Mouse (Mus musculus): ENCODE measurements around the gene Mrps18c. TPM values are rescaled to one million over a fixed set of nuclear protein-coding genes. Genes with fewer than 3 reads are reported as not detected.

Mrps18c gene
- polyA plus RNA-seq (2016; fragmentation: Nextera tagmentation; extraction: Ambion mirVana): 198 and 208 TPM in 2 replicates

- peak; percentile 95 for DNase-seq (ENCODE audit: low spot score)
- H3K27ac ChIP-seq: peak within 1 kb of the TSS; percentile 90
- peak within 1 kb of the TSS; percentile 87 for H3K4me3 ChIP-seq
- H3K4me1 ChIP-seq (replicated peaks): peaks cover 21% of the 10 kb centered on the region
- WGBS: under 1% methylated on average over 67 of the region's 67 CpGs
- no peaks in the 10 kb centered on the region for H3K27me3 ChIP-seq (ENCODE audit: insufficient read depth, poor library complexity, severe bottlenecking)
- H3K9me3 ChIP-seq: no peaks in the 10 kb centered on the region
- peaks cover 46% of the 10 kb centered on the region for H3K36me3 ChIP-seq
Measured at GRCm38 (mm10) chr5:100798165-100798860, at the start of gene Mrps18c, which contains the start of gene Helq. Mrps18c (plus strand) TSS chr5:100798627. Helq (minus strand) TSS chr5:100798598.

- no peaks in the 10 kb centered on the region for H3K36me3 ChIP-seq
- WGBS: 85% methylated on average over 10 of the region's 10 CpGs
- no peaks in the 10 kb centered on the region for H3K27me3 ChIP-seq (ENCODE audit: insufficient read depth, poor library complexity, severe bottlenecking)
- peak overlapping the region; percentile 56; the same call in 1 of the 2 replicates for H3K27ac ChIP-seq
- no peaks in the 10 kb centered on the region for H3K9me3 ChIP-seq
- H3K4me3 ChIP-seq: no peak overlapping the region
- DNase-seq (ENCODE audit: low spot score): no peak
- peaks cover 22% of the 10 kb centered on the region for H3K4me1 ChIP-seq (replicated peaks)
Measured at GRCm38 (mm10) chr5:100750617-100751255, 47.7 kb upstream of the Mrps18c start.

- Histone ChIP-seq H3K36me3 (no peaks in the 10 kb centered on the region), H3K4me3 (no peak overlapping the region), H3K4me1 (replicated peaks) (peaks cover 22% of the 10 kb centered on the region), H3K27me3 (ENCODE audit: insufficient read depth, poor library complexity, severe bottlenecking) (no peaks in the 10 kb centered on the region), H3K9me3 (no peaks in the 10 kb centered on the region), H3K27ac (peak overlapping the region; percentile 56; the same call in 1 of the 2 replicates)
- WGBS: 69% methylated on average over 4 of the region's 4 CpGs
- peak; percentile 5 for DNase-seq (ENCODE audit: low spot score)
Measured at GRCm38 (mm10) chr5:100751655-100752054, 46.8 kb upstream of the Mrps18c start.

DNA sequence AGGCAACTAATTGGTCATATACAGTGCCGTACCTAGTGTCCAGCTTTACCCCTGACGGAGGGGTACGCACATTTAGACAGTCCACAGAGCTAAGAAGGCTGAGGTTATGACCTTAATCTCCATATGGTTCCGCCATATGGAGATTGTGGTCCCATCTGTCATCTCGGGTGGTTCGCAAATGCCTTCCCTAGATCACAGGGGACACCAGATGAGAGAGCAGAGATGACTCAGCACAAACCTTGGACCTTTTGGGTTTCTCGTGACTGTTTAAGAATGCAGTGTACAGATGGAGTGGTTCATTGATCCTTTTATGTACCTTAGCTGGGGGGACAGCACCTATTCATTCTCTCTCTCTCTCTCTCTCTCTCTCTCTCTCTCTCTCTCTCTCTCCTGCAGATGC lies 45.0 kb upstream of the Mrps18c start:
- Histone ChIP-seq H3K9me3 (peaks cover 4% of the 10 kb centered on the region; the same call in 1 of the 2 replicates), H3K4me1 (replicated peaks) (peaks cover 22% of the 10 kb centered on the region), H3K36me3 (no peaks in the 10 kb centered on the region), H3K4me3 (no peak overlapping the region), H3K27ac (0 out of 2 replicates have a peak overlapping the region, but pooled peaks have one; percentile 35), H3K27me3 (ENCODE audit: insufficient read depth, poor library complexity, severe bottlenecking) (no peaks in the 10 kb centered on the region)
- DNase-seq (ENCODE audit: low spot score): peak; percentile 48
- WGBS: 59% methylated on average over 7 of the region's 7 CpGs

GRCm38 (mm10) chr5:100758121-100758520 lies 40.3 kb upstream of the Mrps18c start:
- H3K27ac ChIP-seq: no peak overlapping the region
- no peak for DNase-seq (ENCODE audit: low spot score)
- 95% methylated on average over 5 of the region's 5 CpGs for WGBS

DNA sequence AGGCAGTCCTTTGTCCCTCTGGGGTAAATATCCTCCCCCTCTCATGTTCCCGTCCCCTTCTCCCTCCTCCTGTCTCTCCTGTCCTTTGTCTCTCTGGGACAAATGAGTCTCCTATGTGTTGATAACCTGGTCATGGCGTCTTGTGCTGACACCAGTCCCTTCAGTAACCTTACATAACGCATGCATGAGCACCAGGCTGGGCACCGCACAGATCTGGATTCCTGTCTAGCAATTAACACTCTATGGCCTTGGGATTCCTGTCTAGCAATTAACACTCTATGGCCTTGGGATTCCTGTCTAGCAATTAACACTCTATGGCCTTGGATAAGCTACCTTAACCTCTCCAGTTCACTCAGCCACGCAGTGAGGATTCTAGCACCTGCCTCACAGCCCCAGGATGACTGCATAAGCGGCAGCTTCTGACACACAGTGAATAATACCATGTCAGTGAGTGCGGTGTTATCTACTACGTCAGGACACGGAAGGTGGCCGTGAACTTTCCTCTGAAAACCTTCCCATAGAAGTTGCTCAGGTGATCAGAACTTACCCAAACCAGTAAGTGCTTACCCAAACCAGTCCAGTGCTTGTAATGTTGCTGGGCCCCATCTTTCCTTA lies 38.3 kb upstream of the Mrps18c start:
- H3K4me1 ChIP-seq (replicated peaks): no peaks in the 10 kb centered on the region
- H3K27ac ChIP-seq: no peak overlapping the region
- H3K27me3 ChIP-seq (ENCODE audit: insufficient read depth, poor library complexity, severe bottlenecking): no peaks in the 10 kb centered on the region
- WGBS: 87% methylated on average over 10 of the region's 10 CpGs
- H3K4me3 ChIP-seq: no peak overlapping the region
- DNase-seq (ENCODE audit: low spot score): no peak
- peaks cover 52% of the 10 kb centered on the region for H3K36me3 ChIP-seq
- peaks cover 4% of the 10 kb centered on the region; the same call in 1 of the 2 replicates for H3K9me3 ChIP-seq

More at GRCm38 (mm10) chr5:100758121-100758520, 40.3 kb upstream of the Mrps18c start:
- Histone ChIP-seq H3K4me3 (no peak overlapping the region), H3K4me1 (replicated peaks) (peaks cover 8% of the 10 kb centered on the region), H3K27me3 (ENCODE audit: insufficient read depth, poor library complexity, severe bottlenecking) (no peaks in the 10 kb centered on the region), H3K9me3 (peaks cover 4% of the 10 kb centered on the region; the same call in 1 of the 2 replicates), H3K36me3 (peaks cover 32% of the 10 kb centered on the region)

DNA sequence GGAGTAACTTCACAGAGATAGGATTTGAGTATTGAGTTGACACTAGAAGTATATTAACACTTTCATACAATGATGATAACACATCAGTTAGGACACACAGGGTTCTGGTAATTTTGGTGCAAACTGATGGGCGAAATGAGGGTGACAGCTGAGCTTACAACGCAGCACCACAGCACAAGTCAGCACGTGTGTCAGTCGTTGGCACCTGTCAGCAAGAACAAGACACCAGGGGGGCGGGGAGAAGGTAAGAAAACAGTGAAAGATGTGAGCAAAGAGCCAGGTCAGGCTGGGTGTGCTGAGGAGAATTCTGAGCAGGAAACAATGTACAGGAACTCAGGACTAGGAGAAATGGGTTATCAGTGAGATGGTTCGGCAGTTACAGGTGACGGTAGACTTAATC lies 36.7 kb upstream of the Mrps18c start:
- Histone ChIP-seq H3K4me1 (replicated peaks) (no peaks in the 10 kb centered on the region), H3K27me3 (ENCODE audit: insufficient read depth, poor library complexity, severe bottlenecking) (no peaks in the 10 kb centered on the region), H3K9me3 (peaks cover 4% of the 10 kb centered on the region; the same call in 1 of the 2 replicates), H3K36me3 (peaks cover 68% of the 10 kb centered on the region), H3K4me3 (no peak overlapping the region), H3K27ac (no peak overlapping the region)
- WGBS: 92% methylated on average over 7 of the region's 7 CpGs
- DNase-seq (ENCODE audit: low spot score): no peak

DNA sequence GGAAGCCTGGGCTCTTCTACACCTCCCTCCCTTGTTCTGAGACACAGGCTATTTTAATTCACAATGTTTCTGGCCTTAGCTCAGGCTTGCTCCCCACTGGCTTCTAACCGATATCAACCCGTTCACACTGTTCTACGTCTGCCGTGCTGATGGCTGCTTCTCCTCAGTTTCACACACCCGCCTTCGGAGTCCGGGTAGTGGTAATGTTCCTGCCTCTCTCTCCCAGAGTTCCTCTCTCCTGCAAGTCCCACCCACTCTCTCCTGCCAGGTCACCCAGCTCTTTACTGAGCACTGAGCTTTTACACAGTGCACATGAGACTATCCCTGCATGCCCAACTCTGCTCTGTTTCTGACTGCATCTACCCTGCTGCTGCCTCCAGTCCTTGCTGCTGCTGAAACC lies 32.4 kb upstream of the Mrps18c start:
- Histone ChIP-seq H3K9me3 (no peaks in the 10 kb centered on the region), H3K36me3 (peaks cover 97% of the 10 kb centered on the region), H3K4me1 (replicated peaks) (no peaks in the 10 kb centered on the region), H3K27me3 (ENCODE audit: insufficient read depth, poor library complexity, severe bottlenecking) (no peaks in the 10 kb centered on the region), H3K4me3 (no peak overlapping the region), H3K27ac (no peak overlapping the region)
- DNase-seq (ENCODE audit: low spot score): no peak
- 96% methylated on average over 7 of the region's 7 CpGs for WGBS

DNA sequence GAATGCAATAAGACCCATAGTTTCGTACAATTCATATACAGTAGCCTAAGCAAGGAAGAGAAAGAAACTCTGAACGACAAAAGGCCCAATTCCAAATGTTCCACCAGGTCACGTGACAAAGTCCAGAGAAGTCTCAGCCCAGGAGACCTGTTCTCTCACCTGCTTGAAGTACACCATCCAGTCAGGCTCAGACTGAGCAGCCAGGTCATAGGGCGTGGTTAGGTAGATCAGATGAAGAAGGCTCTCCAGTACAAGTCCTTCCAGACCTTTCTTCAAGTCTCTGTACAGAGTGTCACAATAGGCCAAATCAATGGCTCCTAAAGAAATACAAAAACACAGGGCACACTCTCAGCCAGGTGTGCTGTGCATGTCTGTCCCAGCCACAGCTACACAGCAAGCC lies 26.9 kb upstream of the Mrps18c start:
- Histone ChIP-seq H3K27me3 (ENCODE audit: insufficient read depth, poor library complexity, severe bottlenecking) (no peaks in the 10 kb centered on the region), H3K36me3 (peaks cover 96% of the 10 kb centered on the region), H3K4me1 (replicated peaks) (no peaks in the 10 kb centered on the region), H3K27ac (no peak overlapping the region), H3K9me3 (no peaks in the 10 kb centered on the region), H3K4me3 (no peak overlapping the region)
- 94% methylated on average over 4 of the region's 4 CpGs for WGBS
- DNase-seq (ENCODE audit: low spot score): no peak

GRCm38 (mm10) chr5:100775778-100776404 lies 22.5 kb upstream of the Mrps18c start:
- Histone ChIP-seq H3K36me3 (peaks cover 93% of the 10 kb centered on the region), H3K4me3 (no peak overlapping the region), H3K9me3 (no peaks in the 10 kb centered on the region), H3K4me1 (replicated peaks) (no peaks in the 10 kb centered on the region), H3K27ac (no peak overlapping the region), H3K27me3 (ENCODE audit: insufficient read depth, poor library complexity, severe bottlenecking) (no peaks in the 10 kb centered on the region)
- no peak for DNase-seq (ENCODE audit: low spot score)
- WGBS: 92% methylated on average over 13 of the region's 13 CpGs

DNA sequence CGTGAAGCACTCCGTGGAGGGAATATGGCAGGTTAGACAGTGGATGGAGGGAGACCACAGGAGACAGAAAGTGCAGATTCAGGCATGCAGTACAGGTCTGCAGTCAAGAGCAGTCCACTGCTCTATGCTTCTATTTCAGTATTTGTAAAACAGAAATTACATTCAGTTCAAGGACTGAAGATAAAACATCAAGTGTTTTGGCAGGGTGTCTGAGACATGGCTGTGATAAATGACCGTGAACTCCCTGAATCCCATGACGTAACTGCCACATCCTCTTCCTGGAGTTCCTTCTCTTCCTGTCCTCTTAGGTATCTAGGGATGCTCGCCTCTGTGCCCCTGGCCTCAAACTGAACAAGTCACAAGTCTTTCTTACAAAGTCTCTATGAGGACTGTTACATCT lies 21.5 kb upstream of the Mrps18c start:
- H3K36me3 ChIP-seq: peaks cover 93% of the 10 kb centered on the region
- no peak overlapping the region for H3K27ac ChIP-seq
- H3K9me3 ChIP-seq: no peaks in the 10 kb centered on the region
- no peaks in the 10 kb centered on the region for H3K4me1 ChIP-seq (replicated peaks)
- H3K4me3 ChIP-seq: no peak overlapping the region
- H3K27me3 ChIP-seq (ENCODE audit: insufficient read depth, poor library complexity, severe bottlenecking): no peaks in the 10 kb centered on the region
- DNase-seq (ENCODE audit: low spot score): no peak
- WGBS: 93% methylated on average over 5 of the region's 5 CpGs

GRCm38 (mm10) chr5:100779002-100779401 lies 19.4 kb upstream of the Mrps18c start:
- Histone ChIP-seq H3K4me1 (replicated peaks) (no peaks in the 10 kb centered on the region), H3K4me3 (no peak overlapping the region), H3K27ac (no peak overlapping the region), H3K36me3 (peaks cover 95% of the 10 kb centered on the region), H3K27me3 (ENCODE audit: insufficient read depth, poor library complexity, severe bottlenecking) (no peaks in the 10 kb centered on the region), H3K9me3 (no peaks in the 10 kb centered on the region)
- DNase-seq (ENCODE audit: low spot score): no peak
- 95% methylated on average over 13 of the region's 13 CpGs for WGBS
